Mouse (Mus musculus) forebrain, embryonic 12.5 days (tissue): ENCODE results near the gene Gprc5b. TPM values are rescaled to one million over a fixed set of nuclear protein-coding genes. Genes with fewer than 3 reads are reported as not detected.
A peak's percentile ranks its signal among the peaks of the same experiment; 100 is the strongest.

Experiments
- ATAC-seq: fragments of 200-750 bp; cut with Nextera tagmentation; 2 replicates; pipeline ENCODE4 v1.8.0; 2017; ENCODE audit warnings: moderate TSS enrichment; ENCODE audit not compliant: low FRiP score
- H3K27ac ChIP-seq: fragments of 300-500 bp; sonication (generic); 2 replicates; pipeline ENCODE4 v1.5.1; 2016; ENCODE audit warnings: mild to moderate bottlenecking
- H3K27me3 ChIP-seq: fragments of 300-500 bp; sonication (generic); 2 replicates; pipeline ENCODE4 v1.6.1; 2016; ENCODE audit warnings: mild to moderate bottlenecking
- H3K36me3 ChIP-seq: fragments of 300-500 bp; sonication (generic); replicated peaks from 2 replicates; pipeline ENCODE4 v1.6.1; 2016; ENCODE audit warnings: mild to moderate bottlenecking
- H3K4me1 ChIP-seq: fragments of 300-500 bp; sonication (generic); 2 replicates; pipeline ENCODE4 v1.6.1; 2016
- H3K4me2 ChIP-seq: fragments of 300-500 bp; sonication (generic); 2 replicates; pipeline ENCODE4 v1.6.1; 2016; ENCODE audit warnings: mild to moderate bottlenecking, moderate library complexity
- H3K4me3 ChIP-seq: fragments of 300-500 bp; sonication (generic); replicated peaks from 2 replicates; pipeline ENCODE4 v1.5.1; 2016; ENCODE audit warnings: mild to moderate bottlenecking
- H3K9ac ChIP-seq: fragments of 300-500 bp; sonication (generic); 2 replicates; pipeline ENCODE4 v1.6.1; 2016; ENCODE audit warnings: mild to moderate bottlenecking
- H3K9me3 ChIP-seq: fragments of 300-500 bp; sonication (generic); 2 replicates; pipeline ENCODE4 v1.6.1; 2016
- WGBS: fragments of 180-500 bp; shearing (Covaris S2); methylation state at CpG from one replicate; pipeline ENCODE4 v1.1.7; 2016; 5-methylcytosine and 5-hydroxymethylcytosine counted together
- polyA plus RNA-seq: library from polyadenylated mRNA; unstranded; fragments of >200 nt; fragmentation: Nextera tagmentation; extraction: Ambion mirVana; gene quantifications from 2 replicates; pipeline ENCODE4 v1.2.1, GENCODE M21; 2016

The Gprc5b gene
- 11.8 and 15.1 TPM in 2 replicates for polyA plus RNA-seq

- peak within 1 kb of the TSS; percentile 72 for H3K4me2 ChIP-seq
- H3K27ac ChIP-seq = peak within 1 kb of the TSS; percentile 90
- peak; percentile 89 for ATAC-seq
- 0 out of 2 replicates have a peak, but pooled peaks cover 6% of the 10 kb centered on the region for H3K27me3 ChIP-seq
- H3K36me3 ChIP-seq = no peaks in the 10 kb centered on the region
- under 1% methylated on average over 44 of the region's 44 CpGs for WGBS
- H3K9ac ChIP-seq = peak within 1 kb of the TSS; percentile 77
- H3K4me3 ChIP-seq = peak within 1 kb of the TSS; percentile 53
- peaks cover 49% of the 10 kb centered on the region for H3K4me1 ChIP-seq
- H3K9me3 ChIP-seq = no peaks in the 10 kb centered on the region
These were observed at the start of gene Gprc5b for GRCm38 (mm10) chr7:118995007-118995406. Gene Gprc5b, minus strand, starts transcription at chr7:118995211.

GRCm38 (mm10) chr7:119041502-119041901, 46.5 kb upstream of the Gprc5b start:
- Histone ChIP-seq H3K27me3 (no peaks in the 10 kb centered on the region), H3K9ac (no peak overlapping the region), H3K36me3 (no peaks in the 10 kb centered on the region), H3K9me3 (no peaks in the 10 kb centered on the region), H3K4me1 (no peaks in the 10 kb centered on the region), H3K4me2 (no peak overlapping the region), H3K4me3 (no peak overlapping the region), H3K27ac (no peak overlapping the region)
- ATAC-seq = no peak

- no peak for ATAC-seq
These were observed 42.6 kb upstream of the Gprc5b start for GRCm38 (mm10) chr7:119037581-119037980.

GRCm38 (mm10) chr7:119034243-119034961, 39.4 kb upstream of the Gprc5b start:
- H3K36me3 ChIP-seq = no peaks in the 10 kb centered on the region
- no peak overlapping the region for H3K9ac ChIP-seq
- peaks cover 6% of the 10 kb centered on the region; the same call in 1 of the 2 replicates for H3K4me1 ChIP-seq
- H3K4me3 ChIP-seq = no peak overlapping the region
- WGBS = 71% methylated on average over 15 of the region's 15 CpGs
- H3K27me3 ChIP-seq = no peaks in the 10 kb centered on the region
- no peak overlapping the region for H3K4me2 ChIP-seq
- no peak for ATAC-seq
- no peaks in the 10 kb centered on the region for H3K9me3 ChIP-seq
- H3K27ac ChIP-seq = no peak overlapping the region

More at GRCm38 (mm10) chr7:119037581-119037980, 42.6 kb upstream of the Gprc5b start:
- no peak overlapping the region for H3K27ac ChIP-seq
- H3K4me3 ChIP-seq = no peak overlapping the region
- no peaks in the 10 kb centered on the region for H3K36me3 ChIP-seq
- H3K9ac ChIP-seq = no peak overlapping the region
- H3K9me3 ChIP-seq = no peaks in the 10 kb centered on the region
- no peak overlapping the region for H3K4me2 ChIP-seq
- no peaks in the 10 kb centered on the region for H3K27me3 ChIP-seq
- peaks cover 6% of the 10 kb centered on the region; the same call in 1 of the 2 replicates for H3K4me1 ChIP-seq

- H3K4me2 ChIP-seq = 0 out of 2 replicates have a peak overlapping the region, but pooled peaks have one; percentile 10
- H3K27ac ChIP-seq = no peak overlapping the region
- H3K27me3 ChIP-seq = no peaks in the 10 kb centered on the region
- no peaks in the 10 kb centered on the region for H3K36me3 ChIP-seq
- WGBS = 21% methylated on average over 17 of the region's 17 CpGs
- no peaks in the 10 kb centered on the region for H3K9me3 ChIP-seq
- peak; percentile 33; the same call in 1 of the 2 replicates for ATAC-seq
- H3K9ac ChIP-seq = no peak overlapping the region
- no peak overlapping the region for H3K4me3 ChIP-seq
- H3K4me1 ChIP-seq = no peaks in the 10 kb centered on the region
These were observed 28.4 kb upstream of the Gprc5b start for GRCm38 (mm10) chr7:119023394-119023921.

- Histone ChIP-seq H3K27ac (no peak overlapping the region), H3K4me1 (no peaks in the 10 kb centered on the region), H3K9me3 (no peaks in the 10 kb centered on the region), H3K4me3 (no peak overlapping the region), H3K36me3 (no peaks in the 10 kb centered on the region), H3K4me2 (no peak overlapping the region), H3K9ac (no peak overlapping the region), H3K27me3 (no peaks in the 10 kb centered on the region)
- no peak; the same call in 1 of the 2 replicates for ATAC-seq
- whole genome bisulfite sequencing = 82% methylated on average over 19 of the region's 19 CpGs
These were observed 27.5 kb upstream of the Gprc5b start for GRCm38 (mm10) chr7:119022238-119023156.

GRCm38 (mm10) chr7:119019537-119019936, 24.5 kb upstream of the Gprc5b start:
- ATAC-seq = peak; percentile 70
- Histone ChIP-seq H3K4me1 (no peaks in the 10 kb centered on the region), H3K9ac (no peak overlapping the region), H3K27me3 (peaks cover 4% of the 10 kb centered on the region; the same call in 1 of the 2 replicates), H3K36me3 (no peaks in the 10 kb centered on the region), H3K4me3 (no peak overlapping the region), H3K9me3 (no peaks in the 10 kb centered on the region), H3K27ac (no peak overlapping the region), H3K4me2 (no peak overlapping the region)
- WGBS = 24% methylated on average over 4 of the region's 4 CpGs

GRCm38 (mm10) chr7:119015736-119016135, 20.7 kb upstream of the Gprc5b start:
- Histone ChIP-seq H3K4me1 (no peaks in the 10 kb centered on the region), H3K36me3 (no peaks in the 10 kb centered on the region), H3K4me2 (no peak overlapping the region), H3K9me3 (no peaks in the 10 kb centered on the region), H3K4me3 (no peak overlapping the region), H3K27ac (no peak overlapping the region), H3K27me3 (peaks cover 4% of the 10 kb centered on the region; the same call in 1 of the 2 replicates), H3K9ac (no peak overlapping the region)
- 0 out of 2 replicates have a peak, but pooled peaks have one; percentile 21 for ATAC-seq
- 0% methylated on average over 3 of the region's 3 CpGs for WGBS

GRCm38 (mm10) chr7:119010854-119011529, 16.0 kb upstream of the Gprc5b start:
- Histone ChIP-seq H3K27ac (no peak overlapping the region), H3K27me3 (peaks cover 4% of the 10 kb centered on the region; the same call in 1 of the 2 replicates), H3K9ac (no peak overlapping the region), H3K36me3 (no peaks in the 10 kb centered on the region), H3K9me3 (no peaks in the 10 kb centered on the region), H3K4me3 (no peak overlapping the region), H3K4me2 (no peak overlapping the region), H3K4me1 (no peaks in the 10 kb centered on the region)
- 16% methylated on average over 5 of the region's 5 CpGs for WGBS
- no peak for ATAC-seq

- ATAC-seq = no peak
- no peaks in the 10 kb centered on the region for H3K27me3 ChIP-seq
- H3K4me3 ChIP-seq = no peak overlapping the region
- no peak overlapping the region for H3K27ac ChIP-seq
- H3K9me3 ChIP-seq = no peaks in the 10 kb centered on the region
- no peaks in the 10 kb centered on the region for H3K36me3 ChIP-seq
- H3K4me2 ChIP-seq = no peak overlapping the region
- no peaks in the 10 kb centered on the region for H3K4me1 ChIP-seq
- H3K9ac ChIP-seq = no peak overlapping the region
- whole genome bisulfite sequencing = 59% methylated on average over 2 of the region's 2 CpGs
These were observed 7.5 kb upstream of the Gprc5b start for GRCm38 (mm10) chr7:119002501-119002900.

GRCm38 (mm10) chr7:119001965-119002364, 7.0 kb upstream of the Gprc5b start:
- Histone ChIP-seq H3K36me3 (no peaks in the 10 kb centered on the region), H3K4me1 (no peaks in the 10 kb centered on the region), H3K27me3 (no peaks in the 10 kb centered on the region), H3K9me3 (no peaks in the 10 kb centered on the region), H3K9ac (no peak overlapping the region), H3K4me2 (no peak overlapping the region), H3K27ac (no peak overlapping the region), H3K4me3 (no peak overlapping the region)
- WGBS = 71% methylated on average over 2 of the region's 2 CpGs
- no peak for ATAC-seq
